Mouse (Mus musculus) telencephalon, adult 2 months (tissue): Measurements from ENCODE around the gene Tead1.
A peak's percentile ranks its signal among the peaks of the same experiment; 100 is the strongest.

Source experiments
- DNase-seq: peaks from one replicate; pipeline ENCODE4 v3.0.0-alpha.2; 2011; ENCODE audit warnings: low read depth, low spot score

The Tead1 gene

DNA sequence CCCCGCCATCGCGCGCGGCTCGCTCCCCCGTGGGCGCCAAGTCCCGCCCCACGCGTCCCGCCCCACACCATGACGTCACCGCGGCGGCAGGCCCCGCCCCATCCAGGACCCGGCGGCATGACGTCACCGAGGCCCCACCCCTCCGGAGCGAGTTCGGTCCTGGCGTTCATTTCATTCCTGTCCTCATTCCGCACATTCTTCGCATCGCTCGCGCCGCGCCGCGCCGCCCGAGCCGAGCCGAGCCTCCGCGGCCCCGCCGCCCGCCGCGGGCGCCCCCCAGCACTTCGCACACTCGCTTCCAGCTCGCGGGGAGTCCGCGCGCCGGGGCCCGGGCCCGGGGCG, at the start of gene Tead1:
Tead1 (plus strand) TSS at position 148 of the 342 bp plus-strand sequence.
- DNase-seq, result no peak

- no peak for DNase-seq
These were observed 44.5 kb upstream of the Tead1 start for GRCm38 (mm10) chr7:112634505-112635213.

- no peak for DNase-seq
These were observed 43.2 kb upstream of the Tead1 start for GRCm38 (mm10) chr7:112635936-112636335.

DNA sequence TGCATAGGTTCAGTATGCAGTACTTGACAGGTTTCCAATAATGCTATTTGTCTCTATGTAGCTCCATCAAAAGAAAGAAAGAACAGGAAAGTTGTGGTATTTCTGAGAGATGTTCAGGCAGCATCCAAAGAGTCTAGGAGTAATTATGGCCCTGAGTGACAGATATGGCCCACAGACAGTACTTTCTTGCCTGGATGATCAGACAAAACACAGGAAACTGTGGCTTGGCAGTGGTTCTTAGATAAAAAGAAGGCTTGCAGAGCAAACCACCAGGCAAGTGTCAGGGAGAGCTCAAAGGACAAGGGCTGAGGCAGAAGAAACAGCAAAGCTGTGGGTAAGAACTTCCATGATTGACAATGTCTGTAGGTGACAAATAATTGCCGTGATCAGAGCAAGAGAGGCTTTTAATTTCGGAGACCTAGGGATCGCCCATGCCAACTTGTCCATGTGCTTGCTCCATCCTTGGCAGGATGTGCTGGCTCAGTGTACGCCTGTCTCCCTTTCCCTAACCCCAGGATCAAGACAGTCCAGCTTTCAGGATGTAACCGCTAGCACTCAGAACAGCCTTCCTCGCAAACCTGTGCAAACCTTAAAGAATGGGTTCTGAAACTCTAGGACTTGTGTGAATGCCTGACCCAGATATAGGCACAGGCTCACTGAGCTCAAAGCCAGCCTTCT, 35.1 kb upstream of the Tead1 start:
- no peak for DNase-seq

- no peak for DNase-seq
These were observed 34.4 kb upstream of the Tead1 start for GRCm38 (mm10) chr7:112644701-112645100.

DNA sequence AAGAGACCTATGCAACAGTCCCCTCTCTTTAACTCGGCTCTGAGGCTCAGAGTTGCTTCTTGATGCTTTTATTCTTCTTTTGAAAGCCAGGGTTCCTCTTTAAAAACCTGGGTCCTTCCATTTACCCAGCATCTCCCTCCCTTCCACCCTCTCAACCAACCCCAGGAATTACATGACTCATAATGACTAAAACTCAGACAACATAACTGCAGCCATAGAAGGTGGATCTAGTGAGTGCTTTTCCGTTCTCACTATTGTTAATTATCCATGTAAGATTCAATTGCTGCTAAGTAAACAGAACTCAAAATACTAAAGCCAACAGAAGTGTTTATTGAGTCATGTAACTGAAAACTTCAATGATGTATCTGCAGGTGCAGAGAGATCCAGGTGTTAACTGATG, 33.4 kb upstream of the Tead1 start:
- no peak for DNase-seq

GRCm38 (mm10) chr7:112647417-112647816, 31.7 kb upstream of the Tead1 start:
- DNase-seq, result no peak

DNA sequence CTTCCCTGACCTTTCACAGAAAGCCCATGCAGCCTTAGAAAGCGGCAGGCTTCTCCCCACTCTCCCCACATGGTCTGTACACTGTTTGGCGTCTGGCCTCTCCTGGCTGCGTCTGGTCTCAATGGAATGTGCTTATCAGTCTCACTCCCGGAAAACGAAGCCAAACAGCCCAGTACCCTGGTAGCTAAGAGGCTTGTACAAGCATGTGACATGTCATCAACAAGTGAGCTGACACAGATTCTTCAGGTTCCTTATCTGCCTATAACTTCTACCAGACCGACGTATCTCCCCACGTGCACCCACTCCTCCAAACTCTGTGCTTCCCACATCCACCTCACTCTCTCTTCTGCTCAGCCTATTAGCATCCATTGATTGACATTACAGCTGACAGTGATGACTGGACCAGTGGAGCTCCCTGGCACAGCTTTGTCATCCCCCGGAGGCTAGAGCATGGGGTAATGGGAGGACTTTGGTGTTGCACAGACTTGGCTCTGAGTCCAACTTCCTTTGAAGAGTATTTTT, 22.9 kb upstream of the Tead1 start:
- DNase-seq, result no peak

DNA sequence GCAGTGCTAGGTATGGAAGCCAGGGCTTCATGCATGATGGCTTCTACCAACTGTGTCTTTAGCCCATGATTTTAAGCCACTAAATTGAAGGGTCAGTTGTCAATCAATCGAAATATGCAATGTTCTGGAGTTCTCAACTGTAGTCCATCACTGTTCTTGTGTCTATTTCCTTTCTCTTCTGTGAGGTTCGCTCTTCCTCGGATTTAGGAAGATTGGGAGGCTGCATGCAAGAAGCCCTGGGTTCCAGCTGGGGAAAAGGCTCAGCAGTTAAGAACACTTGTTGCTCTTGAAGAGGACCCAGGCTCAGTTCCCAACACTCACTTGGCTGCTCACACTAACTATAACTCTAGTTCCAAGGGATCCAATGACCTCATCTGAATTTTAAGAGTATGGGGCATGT, 20.2 kb upstream of the Tead1 start:
- no peak for DNase-seq

DNA sequence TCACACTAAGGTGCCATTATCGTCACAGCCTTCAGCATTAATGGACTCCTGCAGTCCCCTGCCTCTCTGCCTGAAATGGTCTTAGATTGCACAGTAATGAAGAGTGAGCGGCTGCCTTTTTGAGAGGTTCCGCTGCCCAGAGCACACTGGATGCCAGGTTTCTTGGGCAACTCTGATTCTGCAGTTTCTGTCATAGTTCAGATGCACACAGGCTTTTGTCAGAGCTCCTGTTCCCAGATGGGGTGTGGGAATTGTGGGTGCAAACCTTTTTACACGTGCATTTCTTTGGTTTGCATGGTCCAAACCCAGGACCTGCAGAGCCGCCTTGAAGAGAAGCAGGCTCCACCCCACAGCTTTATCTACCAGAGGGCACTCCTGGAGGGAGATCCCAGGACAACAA, 19.3 kb upstream of the Tead1 start:
- DNase-seq, result no peak

GRCm38 (mm10) chr7:112660325-112660724, 18.8 kb upstream of the Tead1 start:
- no peak for DNase-seq

GRCm38 (mm10) chr7:112662398-112663313, 16.5 kb upstream of the Tead1 start:
- no peak for DNase-seq

- DNase-seq, result peak; percentile 91
These were observed 15.7 kb upstream of the Tead1 start for GRCm38 (mm10) chr7:112663314-112663966.

DNA sequence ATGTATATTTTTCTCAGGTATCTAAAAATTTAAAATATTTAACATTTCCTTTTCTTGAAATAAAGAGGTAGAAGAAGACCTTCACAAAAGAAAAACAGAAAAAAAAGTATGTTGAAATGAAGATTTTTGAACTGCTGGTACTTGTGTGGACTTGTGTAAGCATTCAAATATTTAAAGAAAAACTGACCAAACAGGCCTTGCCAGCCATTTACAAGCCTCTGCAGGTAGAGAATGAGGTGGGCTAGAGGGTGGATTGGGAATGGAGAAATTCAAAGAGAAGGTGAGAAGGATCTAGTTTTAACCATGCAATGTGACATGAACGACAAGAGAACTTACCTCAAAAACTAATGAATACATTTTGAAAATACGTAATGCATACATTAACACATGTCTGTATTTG, 9.1 kb upstream of the Tead1 start:
- DNase-seq, result no peak

- no peak for DNase-seq
These were observed 524 bp upstream of the Tead1 start for GRCm38 (mm10) chr7:112678418-112679170.

- no peak for DNase-seq
These were observed 561 bp downstream of the Tead1 start for GRCm38 (mm10) chr7:112679513-112680245.

GRCm38 (mm10) chr7:112680498-112681251, 1.6 kb downstream of the Tead1 start:
- DNase-seq, result no peak

- no peak for DNase-seq
These were observed 5.8 kb downstream of the Tead1 start for GRCm38 (mm10) chr7:112684626-112685561.
